Mouse (Mus musculus) fat pad, adult 2 months (tissue): ENCODE data around the gene Olfr1015.

Experiments used
- DNase-seq: peaks from one replicate; pipeline ENCODE4 v3.0.0-alpha.2; 2011; ENCODE audit warnings: low read depth, low spot score; ENCODE audit errors: extremely low read depth

The Olfr1015 gene

DNA sequence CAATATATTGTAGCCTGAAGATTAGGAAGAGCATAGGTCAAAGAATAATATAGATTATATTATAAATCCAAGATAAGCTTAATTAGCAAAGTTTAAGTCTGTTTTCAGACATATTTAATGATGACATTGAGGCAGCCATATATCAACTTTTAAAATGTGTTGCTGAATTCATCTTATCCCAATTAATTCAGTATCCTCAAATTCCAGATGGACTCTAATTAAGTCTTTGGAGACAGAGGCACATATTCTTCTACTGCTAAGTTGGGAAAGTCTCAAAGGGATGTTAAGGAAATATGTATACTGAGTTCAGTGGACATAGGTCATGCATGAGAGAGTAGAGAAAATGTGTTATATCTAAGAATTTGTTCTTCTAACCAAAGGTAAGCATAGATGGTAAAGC lies at the start of gene Olfr1015:
Gene Olfr1015, plus strand, starts transcription at position 301 of the 400 bp plus-strand sequence.
- DNase-seq, result no peak

DNA sequence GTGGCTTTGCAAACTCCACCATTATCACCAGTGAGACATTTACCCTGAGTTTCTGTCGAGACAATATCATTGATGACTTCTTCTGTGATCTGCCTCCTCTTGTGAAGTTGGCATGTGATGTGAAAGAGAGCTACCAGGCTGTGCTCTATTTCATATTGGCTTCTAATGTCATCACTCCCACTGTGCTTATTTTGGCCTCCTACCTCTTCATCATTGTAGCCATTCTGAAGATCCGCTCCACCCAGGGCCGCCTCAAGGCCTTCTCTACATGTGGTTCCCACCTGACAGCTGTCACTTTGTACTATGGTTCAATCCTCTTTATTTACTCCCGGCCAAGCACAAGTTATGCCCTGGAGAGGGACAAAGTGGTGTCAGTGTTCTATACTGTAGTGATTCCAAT lies 28.0 kb upstream of the Olfr1015 start:
- no peak for DNase-seq

- DNase-seq, result no peak
Observed at GRCm38 (mm10) chr2:85762666-85763065, 19.2 kb upstream of the Olfr1015 start, which contains the start of gene Olfr1012. Gene Olfr1012, minus strand, starts transcription at chr2:85762766.

GRCm38 (mm10) chr2:85766798-85767197 lies 15.0 kb upstream of the Olfr1015 start, which contains the start of gene Olfr1013:
Gene Olfr1013, plus strand, starts transcription at chr2:85767098.
- no peak for DNase-seq

- DNase-seq, result no peak
Observed at GRCm38 (mm10) chr2:85772413-85772812, 9.4 kb upstream of the Olfr1015 start, which contains the start of gene Olfr1014. Gene Olfr1014, plus strand, starts transcription at chr2:85772713.

GRCm38 (mm10) chr2:85792331-85792730 lies 10.5 kb downstream of the Olfr1015 start:
- no peak for DNase-seq

- DNase-seq, result no peak
Observed at GRCm38 (mm10) chr2:85802444-85802843, 20.6 kb downstream of the Olfr1015 start, which contains the start of gene Olfr1016. Gene Olfr1016, minus strand, starts transcription at chr2:85802544.

DNA sequence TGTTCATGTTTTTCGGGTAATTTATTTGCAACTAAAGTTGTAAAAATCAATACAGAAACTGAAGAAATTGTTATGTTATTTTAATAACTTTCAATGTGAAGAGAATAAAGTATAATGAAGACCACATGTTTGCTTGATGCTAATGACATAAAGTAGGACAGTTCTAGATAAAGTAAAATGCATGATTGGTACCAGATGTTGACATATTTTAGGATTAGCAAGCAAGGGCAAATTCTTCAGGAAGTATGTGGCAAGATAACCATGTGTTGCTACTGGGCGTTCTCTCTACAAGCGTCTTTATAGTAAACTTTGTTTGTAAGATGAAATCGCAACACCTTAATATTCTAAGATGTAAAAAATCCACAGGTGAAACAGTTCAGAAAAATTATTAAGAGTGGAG lies 22.7 kb downstream of the Olfr1015 start:
- no peak for DNase-seq

GRCm38 (mm10) chr2:85818179-85818578 lies 36.4 kb downstream of the Olfr1015 start, which contains the start of gene Olfr1018:
Gene Olfr1018, plus strand, starts transcription at chr2:85818479.
- DNase-seq, result no peak
